Mouse (Mus musculus) forebrain, embryonic 14.5 days (tissue): ENCODE measurements at regions not wholly inside any gene's neighbourhood (a gene's known extent, or its start where the extent isn't known, plus 50 kb on each side); places are given as distances from the start of the nearest gene placed in this dataset.

ENCODE experiments used
- ATAC-seq: fragments of 200-750 bp; cut with Nextera tagmentation; 2 replicates; pipeline ENCODE4 v1.8.0; 2017; ENCODE audit warnings: mild to moderate bottlenecking, moderate library complexity
- DNase-seq: peaks from one replicate; pipeline ENCODE4 v3.0.0-alpha.2; 2015; ENCODE audit warnings: low spot score
- H3K27ac ChIP-seq: fragments of 300-500 bp; sonication (generic); 2 replicates; pipeline ENCODE4 v1.5.1; 2014; ENCODE audit warnings: low read depth, mild to moderate bottlenecking, control low read depth, low read length, moderate library complexity
- H3K27me3 ChIP-seq: fragments of 300-500 bp; sonication (generic); replicated peaks from 2 replicates; pipeline ENCODE4 v1.6.1; 2014; ENCODE audit warnings: low read length, control low read depth, mixed read lengths; ENCODE audit not compliant: control insufficient read depth, insufficient read depth
- H3K36me3 ChIP-seq: fragments of 300-500 bp; sonication (generic); 2 replicates; pipeline ENCODE4 v1.6.1; 2014; ENCODE audit warnings: low read length, control low read depth; ENCODE audit not compliant: control insufficient read depth, insufficient read depth
- H3K4me1 ChIP-seq: fragments of 300-500 bp; sonication (generic); 2 replicates; pipeline ENCODE4 v1.6.1; 2014; ENCODE audit warnings: antibody characterized with exemption, low read length, control low read depth; ENCODE audit not compliant: control insufficient read depth, insufficient read depth
- H3K4me2 ChIP-seq: fragments of 300-500 bp; sonication (generic); 2 replicates; pipeline ENCODE4 v1.6.1; 2014; ENCODE audit warnings: mild to moderate bottlenecking, control low read depth, low read length
- H3K4me3 ChIP-seq: fragments of 300-500 bp; sonication (generic); 2 replicates; pipeline ENCODE4 v1.5.1; 2014; ENCODE audit warnings: low read depth, low read length, control low read depth
- H3K9ac ChIP-seq: fragments of 300-500 bp; sonication (generic); 2 replicates; pipeline ENCODE4 v1.6.1; 2014; ENCODE audit warnings: mild to moderate bottlenecking, low read length, control low read depth, moderate library complexity
- H3K9me3 ChIP-seq: fragments of 300-500 bp; sonication (generic); replicated peaks from 2 replicates; pipeline ENCODE4 v1.6.1; 2016; ENCODE audit warnings: low read length, control low read depth, mixed read lengths; ENCODE audit not compliant: control insufficient read depth
- WGBS: fragments of 180-500 bp; shearing (Covaris S2); extraction: QIAGEN DNeasy Blood & Tissue Kit; methylation state at CpG from one replicate; pipeline ENCODE4 v1.1.7; 2014; 5-methylcytosine and 5-hydroxymethylcytosine counted together

- ATAC-seq = peak; percentile 58; the same call in 1 of the 2 replicates
- H3K27me3 ChIP-seq = no peaks in the 10 kb centered on the region
- DNase-seq = peak; percentile 37
- H3K9me3 ChIP-seq = no peaks in the 10 kb centered on the region
- H3K4me3 ChIP-seq = no peak overlapping the region
- no peaks in the 10 kb centered on the region for H3K4me1 ChIP-seq
- H3K27ac ChIP-seq = no peak overlapping the region
- WGBS = 71% methylated on average over 11 of the region's 11 CpGs
- H3K36me3 ChIP-seq = no peaks in the 10 kb centered on the region
- no peak overlapping the region for H3K9ac ChIP-seq
- no peak overlapping the region for H3K4me2 ChIP-seq
These were observed 77.6 kb upstream of the Ajap1 start for GRCm38 (mm10) chr4:153560193-153560592.

DNA sequence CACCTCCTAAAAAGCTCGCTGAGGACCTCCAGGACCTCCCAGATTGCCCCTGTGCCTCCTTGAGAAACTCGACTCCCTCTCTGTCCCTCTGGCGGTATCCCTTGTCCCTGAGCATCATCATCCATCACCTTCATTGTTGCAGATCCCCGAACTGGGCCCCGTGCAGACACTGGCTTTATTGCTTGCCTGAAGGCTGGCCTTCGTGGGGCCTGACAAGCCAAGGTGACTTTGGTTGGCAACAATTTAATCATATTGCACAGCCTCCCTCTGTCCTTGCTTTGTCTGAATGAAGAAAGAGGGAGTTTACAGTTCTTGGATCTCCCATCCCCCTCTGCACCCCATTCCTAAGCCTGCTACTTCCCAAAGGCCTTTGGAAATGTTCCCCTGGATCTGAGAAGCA, 78.3 kb upstream of the Ajap1 start:
- H3K4me3 ChIP-seq = no peak overlapping the region
- H3K27me3 ChIP-seq = no peaks in the 10 kb centered on the region
- H3K36me3 ChIP-seq = no peaks in the 10 kb centered on the region
- H3K4me1 ChIP-seq = no peaks in the 10 kb centered on the region
- H3K4me2 ChIP-seq = no peak overlapping the region
- no peak for DNase-seq
- no peak overlapping the region for H3K27ac ChIP-seq
- WGBS = 51% methylated on average over 6 of the region's 6 CpGs
- H3K9ac ChIP-seq = no peak overlapping the region
- no peaks in the 10 kb centered on the region for H3K9me3 ChIP-seq
- no peak for ATAC-seq

- no peaks in the 10 kb centered on the region for H3K27me3 ChIP-seq
- H3K4me2 ChIP-seq = no peak overlapping the region
- no peaks in the 10 kb centered on the region for H3K36me3 ChIP-seq
- ATAC-seq (no peak), DNase-seq (no peak)
- no peaks in the 10 kb centered on the region for H3K4me1 ChIP-seq
- H3K9ac ChIP-seq = no peak overlapping the region
- H3K27ac ChIP-seq = no peak overlapping the region
- H3K9me3 ChIP-seq = no peaks in the 10 kb centered on the region
- WGBS = 94% methylated on average over 3 of the region's 3 CpGs
- H3K4me3 ChIP-seq = no peak overlapping the region
These were observed 79.4 kb upstream of the Ajap1 start for GRCm38 (mm10) chr4:153561991-153562390.

DNA sequence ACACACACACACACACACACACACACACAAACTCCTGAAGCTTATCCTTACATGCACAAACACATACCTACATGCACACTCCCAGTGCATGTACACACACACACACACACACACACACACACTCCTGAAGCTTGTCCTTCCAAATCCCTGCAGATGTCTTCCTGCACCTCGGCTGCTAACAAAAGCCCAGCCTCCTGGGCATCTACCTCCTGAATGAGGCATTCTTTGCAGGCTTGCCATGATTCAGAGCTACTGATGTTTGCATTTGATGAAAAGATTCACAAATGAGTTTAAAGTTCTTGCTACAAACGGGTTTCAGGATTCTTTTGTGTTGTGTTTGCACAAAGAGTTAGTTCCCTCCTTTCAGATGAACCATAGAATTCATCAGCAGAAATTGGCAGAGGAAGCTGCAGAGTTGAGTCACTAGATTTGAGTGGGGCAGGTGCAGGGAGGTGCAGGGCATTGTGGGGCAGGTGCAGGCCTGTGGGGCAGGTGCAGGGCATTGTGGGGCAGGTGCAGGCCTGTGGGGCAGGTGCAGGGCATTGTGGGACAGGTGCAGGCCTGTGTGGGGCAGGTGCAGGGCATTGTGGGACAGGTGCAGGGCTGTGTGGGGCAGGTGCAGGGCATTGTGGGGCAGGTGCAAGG, 84.8 kb upstream of the Ajap1 start:
- H3K27ac ChIP-seq = no peak overlapping the region
- no peak overlapping the region for H3K9ac ChIP-seq
- DNase-seq (no peak), ATAC-seq (no peak)
- WGBS = 3% methylated on average over 2 of the region's 2 CpGs
- H3K9me3 ChIP-seq = no peaks in the 10 kb centered on the region
- no peak overlapping the region for H3K4me3 ChIP-seq
- H3K4me2 ChIP-seq = no peak overlapping the region
- no peaks in the 10 kb centered on the region for H3K27me3 ChIP-seq
- H3K36me3 ChIP-seq = no peaks in the 10 kb centered on the region
- H3K4me1 ChIP-seq = no peaks in the 10 kb centered on the region

DNA sequence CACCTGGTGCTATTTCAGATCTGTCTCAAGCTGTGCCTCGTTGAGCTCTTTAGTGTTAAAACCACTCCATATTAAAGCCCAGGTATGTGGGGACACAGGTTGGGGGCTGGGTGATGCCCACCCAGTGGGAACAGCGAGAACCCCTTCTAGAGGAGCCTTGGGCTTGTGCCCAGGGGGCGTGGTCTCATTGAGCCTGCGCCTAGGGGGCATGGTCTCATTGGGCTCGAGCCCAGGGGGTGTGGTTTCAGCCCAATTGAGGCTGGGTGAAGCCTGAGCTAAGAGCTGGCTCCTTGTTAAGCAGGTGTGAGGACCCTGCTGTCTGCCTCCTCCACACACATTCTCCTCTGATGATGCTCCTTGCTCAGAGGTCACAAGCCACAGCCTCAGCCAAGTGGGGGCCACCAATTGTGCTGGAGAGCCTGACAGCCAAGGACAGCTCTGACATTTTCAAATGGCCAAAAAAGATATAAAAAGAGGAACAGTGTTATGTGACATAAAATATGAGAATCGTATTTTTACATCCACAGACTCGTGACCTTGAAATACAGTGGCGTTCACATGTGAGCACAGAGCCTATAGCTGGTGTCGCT, 90.7 kb upstream of the Ajap1 start:
- ATAC-seq = peak; percentile 32; the same call in 1 of the 2 replicates
- H3K36me3 ChIP-seq = no peaks in the 10 kb centered on the region

GRCm38 (mm10) chr4:153593291-153593690, 110.7 kb upstream of the Ajap1 start:
- DNase-seq = no peak
- Histone ChIP-seq H3K4me3 (no peak overlapping the region), H3K27me3 (no peaks in the 10 kb centered on the region), H3K27ac (no peak overlapping the region), H3K9me3 (no peaks in the 10 kb centered on the region), H3K4me2 (no peak overlapping the region), H3K4me1 (no peaks in the 10 kb centered on the region), H3K36me3 (no peaks in the 10 kb centered on the region), H3K9ac (no peak overlapping the region)
- 88% methylated on average over 11 of the region's 11 CpGs for WGBS
- no peak for ATAC-seq

More for the DNA sequence above, 90.7 kb upstream of the Ajap1 start:
- no peak overlapping the region for H3K4me3 ChIP-seq
- H3K27ac ChIP-seq = no peak overlapping the region
- no peak overlapping the region for H3K9ac ChIP-seq
- H3K9me3 ChIP-seq = no peaks in the 10 kb centered on the region
- H3K27me3 ChIP-seq = no peaks in the 10 kb centered on the region
- DNase-seq = peak; percentile 44
- no peaks in the 10 kb centered on the region for H3K4me1 ChIP-seq
- WGBS = 51% methylated on average over 9 of the region's 9 CpGs
- H3K4me2 ChIP-seq = no peak overlapping the region

DNA sequence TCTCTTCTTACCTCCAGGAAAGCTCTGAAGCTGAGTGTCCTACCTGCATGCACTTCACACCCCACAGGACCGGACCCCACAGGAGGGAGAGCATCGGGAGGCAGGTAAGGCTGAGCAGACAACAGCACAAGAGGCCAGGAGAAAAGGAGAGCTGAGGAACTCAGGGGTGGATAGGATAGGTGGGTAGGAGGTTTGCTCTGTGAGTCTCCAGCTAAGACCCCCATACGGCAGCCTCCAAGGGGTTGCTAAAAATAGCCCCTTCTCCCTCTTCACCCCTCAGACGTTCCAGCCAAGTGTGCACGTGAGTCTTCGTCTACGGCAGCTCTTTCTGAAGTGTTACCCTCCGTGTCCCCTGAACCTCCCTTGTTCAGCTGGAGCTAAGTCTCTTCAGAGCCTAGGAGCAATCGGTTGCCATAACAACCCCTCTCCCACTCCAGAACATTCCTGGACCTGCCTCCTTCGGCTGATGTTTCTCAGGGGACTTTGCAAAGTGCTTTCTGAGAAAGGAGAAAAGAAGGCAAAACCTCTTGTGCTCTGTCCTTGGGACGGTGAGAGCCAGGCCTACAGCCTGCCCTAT, 117.3 kb upstream of the Ajap1 start:
- Histone ChIP-seq H3K4me2 (no peak overlapping the region), H3K9ac (no peak overlapping the region), H3K36me3 (no peaks in the 10 kb centered on the region), H3K4me1 (0 out of 2 replicates have a peak, but pooled peaks cover 3% of the 10 kb centered on the region), H3K27ac (no peak overlapping the region), H3K9me3 (no peaks in the 10 kb centered on the region), H3K27me3 (no peaks in the 10 kb centered on the region), H3K4me3 (no peak overlapping the region)
- 42% methylated on average over 11 of the region's 11 CpGs for WGBS
- DNase-seq = peak; percentile 65
- no peak for ATAC-seq

- no peak overlapping the region for H3K4me3 ChIP-seq
- WGBS = 90% methylated on average over 4 of the region's 4 CpGs
- no peaks in the 10 kb centered on the region for H3K27me3 ChIP-seq
- no peak for ATAC-seq
- DNase-seq = no peak
- H3K27ac ChIP-seq = no peak overlapping the region
- H3K4me2 ChIP-seq = no peak overlapping the region
- H3K9me3 ChIP-seq = no peaks in the 10 kb centered on the region
- no peaks in the 10 kb centered on the region for H3K36me3 ChIP-seq
- H3K4me1 ChIP-seq = 0 out of 2 replicates have a peak, but pooled peaks cover 3% of the 10 kb centered on the region
- H3K9ac ChIP-seq = no peak overlapping the region
These were observed 119.9 kb upstream of the Ajap1 start for GRCm38 (mm10) chr4:153602496-153602895.
